Mouse (Mus musculus) midbrain, embryonic 12.5 days (tissue): ENCODE measurements around the gene Ndufs8. TPM values are rescaled to one million over a fixed set of nuclear protein-coding genes. Genes with fewer than 3 reads are reported as not detected.
"Not testable (repeated sequence)": the region's sequence is repeated elsewhere in the genome, so short reads cannot be mapped to it uniquely, and the experiment has no call there.

Experiments used
- ATAC-seq: fragments of 200-750 bp; cut with Nextera tagmentation; 2 replicates; pipeline ENCODE4 v1.8.0; 2017; ENCODE audit warnings: low read depth, moderate TSS enrichment, moderate library complexity; ENCODE audit not compliant: low FRiP score
- H3K27ac ChIP-seq: fragments of 300-500 bp; sonication (generic); replicated peaks from 2 replicates; pipeline ENCODE4 v1.5.1; 2016; ENCODE audit warnings: mild to moderate bottlenecking
- H3K27me3 ChIP-seq: fragments of 300-500 bp; sonication (generic); 2 replicates; pipeline ENCODE4 v1.6.1; 2016; ENCODE audit warnings: mild to moderate bottlenecking
- H3K36me3 ChIP-seq: fragments of 300-500 bp; sonication (generic); 2 replicates; pipeline ENCODE4 v1.6.1; 2016
- H3K4me1 ChIP-seq: fragments of 300-500 bp; sonication (generic); 2 replicates; pipeline ENCODE4 v1.6.1; 2016
- H3K4me2 ChIP-seq: fragments of 300-500 bp; sonication (generic); replicated peaks from 2 replicates; pipeline ENCODE4 v1.6.1; 2016; ENCODE audit warnings: mild to moderate bottlenecking, moderate library complexity
- H3K4me3 ChIP-seq: fragments of 300-500 bp; sonication (generic); 2 replicates; pipeline ENCODE4 v1.5.1; 2016; ENCODE audit warnings: mild to moderate bottlenecking
- H3K9ac ChIP-seq: fragments of 300-500 bp; sonication (generic); replicated peaks from 2 replicates; pipeline ENCODE4 v1.6.1; 2016; ENCODE audit warnings: mild to moderate bottlenecking, moderate library complexity
- H3K9me3 ChIP-seq: fragments of 300-500 bp; sonication (generic); 2 replicates; pipeline ENCODE4 v1.6.1; 2016; ENCODE audit warnings: mild to moderate bottlenecking
- WGBS: fragments of 180-500 bp; shearing (Covaris S2); methylation state at CpG from one replicate; pipeline ENCODE4 v1.1.7; 2016; 5-methylcytosine and 5-hydroxymethylcytosine counted together
- polyA plus RNA-seq: library from polyadenylated mRNA; unstranded; fragments of >200 nt; fragmentation: Nextera tagmentation; extraction: Ambion mirVana; gene quantifications from 2 replicates; pipeline ENCODE4 v1.2.1, GENCODE M21; 2016

The Ndufs8 gene
- polyA plus RNA-seq, result 193 and 210 TPM in 2 replicates

GRCm38 (mm10) chr19:3912337-3913204 lies at the start of gene Ndufs8:
Gene Ndufs8 (minus strand): TSS chr19:3912774.
- peak within 1 kb of the TSS; percentile 74 for H3K4me2 ChIP-seq
- peaks cover 17% of the 10 kb centered on the region for H3K4me1 ChIP-seq
- H3K9ac ChIP-seq, result peak within 1 kb of the TSS; percentile 61

GRCm38 (mm10) chr19:3961805-3962204 lies 49.2 kb upstream of the Ndufs8 start:
- H3K4me3 ChIP-seq, H3K4me1 ChIP-seq, H3K9ac ChIP-seq, H3K36me3 ChIP-seq, H3K27me3 ChIP-seq, H3K27ac ChIP-seq, H3K4me2 ChIP-seq, H3K9me3 ChIP-seq, ATAC-seq: not testable (repeated sequence)
- 88% methylated on average over 6 of the region's 6 CpGs for WGBS

More at GRCm38 (mm10) chr19:3912337-3913204, at the start of gene Ndufs8:
- Histone ChIP-seq H3K4me3 (peak within 1 kb of the TSS; percentile 72), H3K27ac (peak within 1 kb of the TSS; percentile 78), H3K36me3 (peaks cover 33% of the 10 kb centered on the region), H3K9me3 (no peaks in the 10 kb centered on the region), H3K27me3 (peaks cover 1% of the 10 kb centered on the region; the same call in 1 of the 2 replicates)
- peak; percentile 98 for ATAC-seq
- under 1% methylated on average over 43 of the region's 43 CpGs for WGBS

- no peak for ATAC-seq
- Histone ChIP-seq H3K4me3 (no peak overlapping the region), H3K4me1 (no peaks in the 10 kb centered on the region), H3K27me3 (no peaks in the 10 kb centered on the region), H3K4me2 (no peak overlapping the region), H3K9me3 (no peaks in the 10 kb centered on the region), H3K36me3 (no peaks in the 10 kb centered on the region), H3K27ac (no peak overlapping the region), H3K9ac (no peak overlapping the region)
- WGBS, result 84% methylated on average over 5 of the region's 5 CpGs
Observed at GRCm38 (mm10) chr19:3960211-3960610, 47.6 kb upstream of the Ndufs8 start.

GRCm38 (mm10) chr19:3959030-3959429 lies 46.5 kb upstream of the Ndufs8 start:
- Histone ChIP-seq H3K4me3 (no peak overlapping the region), H3K27ac (no peak overlapping the region), H3K9ac (no peak overlapping the region), H3K27me3 (no peaks in the 10 kb centered on the region), H3K9me3 (no peaks in the 10 kb centered on the region), H3K36me3 (no peaks in the 10 kb centered on the region), H3K4me1 (no peaks in the 10 kb centered on the region), H3K4me2 (no peak overlapping the region)
- no peak for ATAC-seq

GRCm38 (mm10) chr19:3958470-3958869 lies 45.9 kb upstream of the Ndufs8 start, which contains the start of gene Aldh3b3:
Gene Aldh3b3 (plus strand): TSS chr19:3958645.
- Histone ChIP-seq H3K9me3 (no peaks in the 10 kb centered on the region), H3K27ac (no peak within 1 kb of the TSS), H3K4me1 (no peaks in the 10 kb centered on the region), H3K27me3 (no peaks in the 10 kb centered on the region), H3K4me3 (no peak within 1 kb of the TSS), H3K4me2 (no peak within 1 kb of the TSS), H3K36me3 (no peaks in the 10 kb centered on the region), H3K9ac (no peak within 1 kb of the TSS)
- 79% methylated on average over 4 of the region's 4 CpGs for WGBS
- no peak for ATAC-seq

- H3K27ac ChIP-seq, H3K4me1 ChIP-seq, H3K36me3 ChIP-seq, H3K4me2 ChIP-seq, H3K9ac ChIP-seq, H3K4me3 ChIP-seq, ATAC-seq, H3K27me3 ChIP-seq, H3K9me3 ChIP-seq: not testable (repeated sequence)
- 79% methylated on average over 5 of the region's 5 CpGs for WGBS
Observed at GRCm38 (mm10) chr19:3957296-3958036, 44.9 kb upstream of the Ndufs8 start.

- ATAC-seq, result no peak
- Histone ChIP-seq H3K4me2 (no peak overlapping the region), H3K27me3 (no peaks in the 10 kb centered on the region), H3K9me3 (no peaks in the 10 kb centered on the region), H3K9ac (no peak overlapping the region), H3K4me1 (no peaks in the 10 kb centered on the region), H3K27ac (no peak overlapping the region), H3K4me3 (no peak overlapping the region), H3K36me3 (no peaks in the 10 kb centered on the region)
- WGBS, result 53% methylated on average over 4 of the region's 4 CpGs
Observed at GRCm38 (mm10) chr19:3955804-3956203, 43.2 kb upstream of the Ndufs8 start.

- Histone ChIP-seq H3K36me3 (no peaks in the 10 kb centered on the region), H3K27ac (no peak overlapping the region), H3K9ac (no peak overlapping the region), H3K9me3 (no peaks in the 10 kb centered on the region), H3K4me2 (no peak overlapping the region), H3K4me3 (no peak overlapping the region), H3K27me3 (no peaks in the 10 kb centered on the region), H3K4me1 (no peaks in the 10 kb centered on the region)
- WGBS, result 84% methylated on average over 3 of the region's 3 CpGs
- ATAC-seq, result no peak
Observed at GRCm38 (mm10) chr19:3955033-3955432, 42.5 kb upstream of the Ndufs8 start.

- ATAC-seq, result no peak
- no peak overlapping the region for H3K4me3 ChIP-seq
- no peaks in the 10 kb centered on the region for H3K9me3 ChIP-seq
- WGBS, result 35% methylated on average over 1 of the region's 1 CpGs
- no peak overlapping the region for H3K27ac ChIP-seq
- H3K27me3 ChIP-seq, result no peaks in the 10 kb centered on the region
- H3K36me3 ChIP-seq, result no peaks in the 10 kb centered on the region
- no peak overlapping the region for H3K4me2 ChIP-seq
- H3K9ac ChIP-seq, result no peak overlapping the region
- H3K4me1 ChIP-seq, result no peaks in the 10 kb centered on the region
Observed at GRCm38 (mm10) chr19:3952099-3952498, 39.5 kb upstream of the Ndufs8 start.

- Histone ChIP-seq H3K9ac (no peak overlapping the region), H3K4me3 (no peak overlapping the region), H3K36me3 (no peaks in the 10 kb centered on the region), H3K9me3 (no peaks in the 10 kb centered on the region), H3K27ac (no peak overlapping the region), H3K4me1 (no peaks in the 10 kb centered on the region), H3K4me2 (no peak overlapping the region), H3K27me3 (no peaks in the 10 kb centered on the region)
- ATAC-seq, result no peak
Observed at GRCm38 (mm10) chr19:3951461-3951860, 38.9 kb upstream of the Ndufs8 start.

GRCm38 (mm10) chr19:3950331-3950730 lies 37.8 kb upstream of the Ndufs8 start:
- H3K9ac ChIP-seq, result no peak overlapping the region
- H3K27ac ChIP-seq, result no peak overlapping the region
- H3K4me1 ChIP-seq, result no peaks in the 10 kb centered on the region
- no peaks in the 10 kb centered on the region for H3K27me3 ChIP-seq
- 79% methylated on average over 3 of the region's 3 CpGs for WGBS
- ATAC-seq, result no peak
- H3K4me3 ChIP-seq, result no peak overlapping the region
- no peak overlapping the region for H3K4me2 ChIP-seq
- H3K9me3 ChIP-seq, result no peaks in the 10 kb centered on the region
- no peaks in the 10 kb centered on the region for H3K36me3 ChIP-seq

- Histone ChIP-seq H3K9me3 (no peaks in the 10 kb centered on the region), H3K27me3 (peaks cover 7% of the 10 kb centered on the region; the same call in 1 of the 2 replicates), H3K4me1 (no peaks in the 10 kb centered on the region), H3K27ac (no peak overlapping the region), H3K36me3 (no peaks in the 10 kb centered on the region), H3K4me2 (no peak overlapping the region), H3K4me3 (no peak overlapping the region), H3K9ac (no peak overlapping the region)
- no peak for ATAC-seq
- 63% methylated on average over 14 of the region's 14 CpGs for WGBS
Observed at GRCm38 (mm10) chr19:3948546-3948945, 36.0 kb upstream of the Ndufs8 start.
